Mouse (Mus musculus) kidney, embryonic 15.5 days (tissue): ENCODE results near the gene Aass. TPM values are rescaled to one million over a fixed set of nuclear protein-coding genes. Genes with fewer than 3 reads are reported as not detected.
A peak's percentile ranks its signal among the peaks of the same experiment; 100 is the strongest.
"Not testable (repeated sequence)": the region's sequence is repeated elsewhere in the genome, so short reads cannot be mapped to it uniquely, and the experiment has no call there.

Experiments
- ATAC-seq: fragments of 200-750 bp; cut with Nextera tagmentation; replicated peaks from 2 replicates; pipeline ENCODE4 v1.8.0; 2017; ENCODE audit warnings: moderate TSS enrichment; ENCODE audit not compliant: low FRiP score
- H3K27ac ChIP-seq: fragments of 300-500 bp; sonication (generic); 2 replicates; pipeline ENCODE4 v1.5.1; 2015; ENCODE audit warnings: mild to moderate bottlenecking, inconsistent platforms
- H3K27me3 ChIP-seq: fragments of 300-500 bp; sonication (generic); 2 replicates; pipeline ENCODE4 v1.6.1; 2015; ENCODE audit warnings: inconsistent platforms
- H3K36me3 ChIP-seq: fragments of 300-500 bp; sonication (generic); 2 replicates; pipeline ENCODE4 v1.6.1; 2015; ENCODE audit warnings: inconsistent platforms
- H3K4me1 ChIP-seq: fragments of 300-500 bp; sonication (generic); 2 replicates; pipeline ENCODE4 v1.6.1; 2015; ENCODE audit warnings: inconsistent platforms
- H3K4me2 ChIP-seq: fragments of 300-500 bp; sonication (generic); 2 replicates; pipeline ENCODE4 v1.6.1; 2015; ENCODE audit warnings: moderate library complexity, mild to moderate bottlenecking, inconsistent platforms
- H3K4me3 ChIP-seq: fragments of 300-500 bp; sonication (generic); replicated peaks from 2 replicates; pipeline ENCODE4 v1.5.1; 2015; ENCODE audit warnings: mild to moderate bottlenecking, inconsistent platforms
- H3K9ac ChIP-seq: fragments of 300-500 bp; sonication (generic); 2 replicates; pipeline ENCODE4 v1.6.1; 2015; ENCODE audit warnings: mild to moderate bottlenecking, inconsistent platforms
- H3K9me3 ChIP-seq: fragments of 300-500 bp; sonication (generic); replicated peaks from 2 replicates; pipeline ENCODE4 v1.6.1; 2016; ENCODE audit warnings: inconsistent platforms
- WGBS: fragments of 180-500 bp; shearing (Covaris S2); methylation state at CpG from one replicate; pipeline ENCODE4 v1.1.7; 2015; ENCODE audit warnings: mixed read lengths; 5-methylcytosine and 5-hydroxymethylcytosine counted together
- polyA plus RNA-seq: library from polyadenylated mRNA; unstranded; fragments of >200 nt; fragmentation: Nextera tagmentation; extraction: Ambion mirVana; gene quantifications from 2 replicates; pipeline ENCODE4 v1.2.1, GENCODE M21; 2015

Aass gene
- polyA plus RNA-seq, 1 experiment from 2014 or later = 2.1 TPM

GRCm38 (mm10) chr6:23114781-23115180 lies 18.0 kb downstream of the Aass start:
- Histone ChIP-seq H3K4me1 (no peaks in the 10 kb centered on the region), H3K4me3 (no peak overlapping the region), H3K27me3 (no peaks in the 10 kb centered on the region), H3K27ac (no peak overlapping the region), H3K9me3 (no peaks in the 10 kb centered on the region), H3K4me2 (no peak overlapping the region), H3K9ac (no peak overlapping the region), H3K36me3 (no peaks in the 10 kb centered on the region)
- 78% methylated on average over 6 of the region's 6 CpGs for WGBS
- no peak for ATAC-seq

- H3K4me3 ChIP-seq = no peak overlapping the region
- H3K9me3 ChIP-seq = no peaks in the 10 kb centered on the region
- no peak overlapping the region for H3K27ac ChIP-seq
- H3K27me3 ChIP-seq = no peaks in the 10 kb centered on the region
- H3K4me1 ChIP-seq = no peaks in the 10 kb centered on the region
- H3K36me3 ChIP-seq = no peaks in the 10 kb centered on the region
- H3K4me2 ChIP-seq = no peak overlapping the region
- H3K9ac ChIP-seq = no peak overlapping the region
- no peak for ATAC-seq
- WGBS = 88% methylated on average over 4 of the region's 4 CpGs
These were observed 25.7 kb downstream of the Aass start for GRCm38 (mm10) chr6:23107069-23107468.

GRCm38 (mm10) chr6:23106373-23106772 lies 26.4 kb downstream of the Aass start:
- no peaks in the 10 kb centered on the region for H3K27me3 ChIP-seq
- no peak for ATAC-seq
- 62% methylated on average over 4 of the region's 4 CpGs for WGBS

GRCm38 (mm10) chr6:23090346-23091055 lies 42.3 kb downstream of the Aass start:
- not testable (repeated sequence) for H3K27me3 ChIP-seq, H3K9me3 ChIP-seq, ATAC-seq, H3K36me3 ChIP-seq, H3K9ac ChIP-seq, H3K27ac ChIP-seq, H3K4me2 ChIP-seq, H3K4me3 ChIP-seq, H3K4me1 ChIP-seq
- WGBS = 90% methylated on average over 11 of the region's 11 CpGs

More at GRCm38 (mm10) chr6:23106373-23106772, 26.4 kb downstream of the Aass start:
- Histone ChIP-seq H3K4me1 (no peaks in the 10 kb centered on the region), H3K9me3 (no peaks in the 10 kb centered on the region), H3K9ac (no peak overlapping the region), H3K27ac (no peak overlapping the region), H3K4me3 (no peak overlapping the region), H3K36me3 (no peaks in the 10 kb centered on the region), H3K4me2 (no peak overlapping the region)

- not testable (repeated sequence) for H3K9me3 ChIP-seq, H3K36me3 ChIP-seq, H3K4me3 ChIP-seq, H3K27ac ChIP-seq, ATAC-seq, H3K4me2 ChIP-seq, H3K4me1 ChIP-seq, H3K27me3 ChIP-seq, H3K9ac ChIP-seq
- WGBS = 82% methylated on average over 4 of the region's 4 CpGs
These were observed 43.5 kb downstream of the Aass start for GRCm38 (mm10) chr6:23089292-23089691.

- H3K27ac ChIP-seq = no peak overlapping the region
- H3K9me3 ChIP-seq = no peaks in the 10 kb centered on the region
- no peak overlapping the region for H3K9ac ChIP-seq
- WGBS = 85% methylated on average over 5 of the region's 5 CpGs
- no peaks in the 10 kb centered on the region for H3K36me3 ChIP-seq
- H3K4me2 ChIP-seq = no peak overlapping the region
- no peaks in the 10 kb centered on the region for H3K4me1 ChIP-seq
- H3K4me3 ChIP-seq = no peak overlapping the region
- no peak for ATAC-seq
- H3K27me3 ChIP-seq = no peaks in the 10 kb centered on the region
These were observed 48.0 kb downstream of the Aass start for GRCm38 (mm10) chr6:23084587-23085421.

GRCm38 (mm10) chr6:23079991-23080680 lies 52.6 kb downstream of the Aass start:
- WGBS = 71% methylated on average over 3 of the region's 3 CpGs
- H3K9ac ChIP-seq = no peak overlapping the region
- H3K27me3 ChIP-seq = no peaks in the 10 kb centered on the region
- no peaks in the 10 kb centered on the region for H3K36me3 ChIP-seq
- H3K4me3 ChIP-seq = no peak overlapping the region
- no peaks in the 10 kb centered on the region for H3K9me3 ChIP-seq
- no peaks in the 10 kb centered on the region for H3K4me1 ChIP-seq
- no peak overlapping the region for H3K4me2 ChIP-seq
- H3K27ac ChIP-seq = no peak overlapping the region
- ATAC-seq = 0 out of 2 replicates have a peak, but pooled peaks have one; percentile 41

- Histone ChIP-seq H3K4me1 (no peaks in the 10 kb centered on the region), H3K36me3 (no peaks in the 10 kb centered on the region), H3K4me2 (no peak overlapping the region), H3K9ac (no peak overlapping the region), H3K27me3 (no peaks in the 10 kb centered on the region), H3K9me3 (no peaks in the 10 kb centered on the region), H3K27ac (no peak overlapping the region), H3K4me3 (no peak overlapping the region)
- WGBS = 28% methylated on average over 2 of the region's 2 CpGs
- peak; percentile 88 for ATAC-seq
These were observed 54.5 kb downstream of the Aass start for GRCm38 (mm10) chr6:23078273-23078672.

GRCm38 (mm10) chr6:23076060-23076459 lies 56.7 kb downstream of the Aass start:
- no peaks in the 10 kb centered on the region for H3K27me3 ChIP-seq
- H3K9ac ChIP-seq = no peak overlapping the region
- 55% methylated on average over 2 of the region's 2 CpGs for WGBS
- H3K27ac ChIP-seq = no peak overlapping the region
- H3K4me3 ChIP-seq = no peak overlapping the region
- no peak overlapping the region for H3K4me2 ChIP-seq
- H3K36me3 ChIP-seq = no peaks in the 10 kb centered on the region
- no peak for ATAC-seq
- H3K4me1 ChIP-seq = no peaks in the 10 kb centered on the region
- H3K9me3 ChIP-seq = no peaks in the 10 kb centered on the region

- 92% methylated on average over 5 of the region's 5 CpGs for WGBS
- Histone ChIP-seq H3K4me3 (no peak overlapping the region), H3K36me3 (no peaks in the 10 kb centered on the region)
These were observed 77.1 kb downstream of the Aass start for GRCm38 (mm10) chr6:23055734-23056133.

GRCm38 (mm10) chr6:23048836-23049235 lies 84.0 kb downstream of the Aass start:
- no peaks in the 10 kb centered on the region for H3K4me1 ChIP-seq
- H3K4me3 ChIP-seq = no peak overlapping the region
- ATAC-seq = no peak
- WGBS = 85% methylated on average over 4 of the region's 4 CpGs
- H3K27me3 ChIP-seq = no peaks in the 10 kb centered on the region
- H3K36me3 ChIP-seq = no peaks in the 10 kb centered on the region
- no peak overlapping the region for H3K9ac ChIP-seq
- no peak overlapping the region for H3K27ac ChIP-seq
- no peaks in the 10 kb centered on the region for H3K9me3 ChIP-seq
- H3K4me2 ChIP-seq = no peak overlapping the region

More at GRCm38 (mm10) chr6:23055734-23056133, 77.1 kb downstream of the Aass start:
- Histone ChIP-seq H3K9me3 (no peaks in the 10 kb centered on the region), H3K4me2 (no peak overlapping the region), H3K27me3 (no peaks in the 10 kb centered on the region), H3K27ac (no peak overlapping the region), H3K4me1 (no peaks in the 10 kb centered on the region), H3K9ac (no peak overlapping the region)
- no peak for ATAC-seq

GRCm38 (mm10) chr6:23028251-23028650 lies 104.5 kb downstream of the Aass start:
- H3K27me3 ChIP-seq = no peaks in the 10 kb centered on the region
- H3K4me2 ChIP-seq = no peak overlapping the region
- H3K4me3 ChIP-seq = no peak overlapping the region
- H3K36me3 ChIP-seq = no peaks in the 10 kb centered on the region
- no peak for ATAC-seq
- no peaks in the 10 kb centered on the region for H3K9me3 ChIP-seq
- H3K9ac ChIP-seq = no peak overlapping the region
- H3K4me1 ChIP-seq = no peaks in the 10 kb centered on the region
- 70% methylated on average over 1 of the region's 1 CpGs for WGBS
- no peak overlapping the region for H3K27ac ChIP-seq
